Mouse (Mus musculus) cerebellum, adult 2 months (tissue): ENCODE results near the gene Ino80e.

Experiments
- CTCF ChIP-seq: fragments of 200-500 bp; IDR thresholded peaks from 2 replicates; pipeline ENCODE4 v1.5.1; 2011; ENCODE audit warnings: low read depth, mild to moderate bottlenecking, control low read depth, low read length, moderate library complexity, borderline replicate concordance; ENCODE audit not compliant: insufficient read depth
- POLR2A ChIP-seq: fragments of 200-500 bp; IDR thresholded peaks from 2 replicates; pipeline ENCODE4 v1.6.1; 2011; ENCODE audit warnings: low read length, control low read depth, borderline replicate concordance; ENCODE audit not compliant: insufficient read depth

DNA sequence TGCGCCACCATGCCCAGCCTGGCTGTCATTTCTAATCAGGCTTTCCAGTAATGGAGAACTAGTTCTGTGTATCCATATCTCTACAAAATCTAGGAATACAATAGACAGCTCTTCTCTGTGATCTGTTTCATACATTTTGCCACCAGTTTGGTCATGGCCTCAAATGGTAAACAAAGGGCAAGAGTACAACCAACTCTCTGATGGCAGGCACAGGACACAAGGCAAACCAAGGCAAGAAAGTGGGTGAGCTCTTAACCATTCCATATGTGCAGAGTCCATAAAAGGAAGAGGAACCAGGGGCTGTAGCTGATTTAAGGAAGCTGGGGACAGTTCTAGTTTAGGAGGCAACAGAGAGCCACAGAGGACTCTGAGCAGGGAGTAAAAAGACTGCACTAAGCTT is 15.1 kb upstream of the Ino80e start:
- no peak for TF ChIP-seq POLR2A
- TF ChIP-seq CTCF, result no peak
